8 mouse cellular contexts compared by ENCODE assay signal in the genomic region with DNA sequence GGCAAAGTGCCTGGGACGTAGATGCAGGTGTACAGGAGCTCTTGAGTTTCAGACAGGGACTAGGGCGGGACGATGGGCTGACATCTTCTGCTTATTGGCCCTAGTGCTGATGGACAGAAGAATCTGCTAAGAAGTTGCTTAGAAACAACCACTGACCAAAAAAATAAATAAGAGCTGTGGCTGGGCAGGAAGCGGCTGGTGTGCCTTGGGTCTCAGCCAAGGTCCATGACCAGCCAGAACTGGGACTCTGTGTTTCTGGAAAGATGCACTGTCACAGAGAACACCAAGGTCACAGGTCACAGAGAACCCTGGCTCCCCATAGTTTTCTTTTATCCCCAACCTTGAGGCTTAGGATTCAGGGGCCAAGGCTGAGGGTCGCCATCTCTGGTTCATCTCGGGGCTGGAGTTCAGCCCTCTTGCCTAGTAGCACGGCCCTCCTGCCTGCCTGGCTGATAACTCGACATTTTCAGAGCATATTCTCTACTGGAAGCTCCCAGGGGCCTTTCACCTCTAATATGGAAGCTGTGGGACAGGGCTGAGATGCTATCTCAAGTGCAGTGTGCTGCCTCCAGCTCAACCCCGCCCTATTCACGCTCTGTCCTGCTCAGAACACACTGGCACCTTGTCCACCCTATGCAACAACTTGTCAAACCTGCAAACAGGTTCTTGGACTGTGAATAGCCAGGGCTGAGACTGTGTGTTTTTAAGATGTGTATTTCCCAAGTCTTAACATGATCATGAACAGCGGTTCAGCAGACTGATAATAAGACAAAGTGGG. TPM values are rescaled to one million over a fixed set of nuclear protein-coding genes. Genes with fewer than 3 reads are reported as not detected.
DNase-seq lines count a peak whose midpoint lies in the region; ATAC-seq lines count a peak whose summit lies in the region.

No protein-coding gene starts in this region.

- 0 out of 2 replicates have a peak overlapping the region, but pooled peaks have one; percentile 22 for H3K4me2 ChIP-seq in heart, embryonic 12.5 days
- no peak overlapping the region for H3K4me2 ChIP-seq in liver, embryonic 16.5 days (ENCODE audit: low read depth, low read length)

- ATAC-seq in heart, embryonic 12.5 days (ENCODE audit: insufficient number of reproducible peaks, low FRiP score) = peak; percentile 30; the same call in 1 of the 2 replicates
- ATAC-seq in liver, embryonic 16.5 days (ENCODE audit: low read depth) = 0 out of 2 replicates have a peak, but pooled peaks have one; percentile 44

- 0 out of 2 replicates have a peak overlapping the region, but pooled peaks have one; percentile 2 for H3K9ac ChIP-seq in heart, embryonic 12.5 days
- no peak overlapping the region for H3K9ac ChIP-seq in liver, embryonic 16.5 days (ENCODE audit: low read depth, low read length)

- H3K4me1 ChIP-seq in heart, embryonic 12.5 days (replicated peaks) = peaks cover 41% of the 10 kb centered on the region
- peaks cover 29% of the 10 kb centered on the region for H3K4me1 ChIP-seq in liver, embryonic 16.5 days (ENCODE audit: control insufficient read depth, low read depth, low read length)

- H3K4me3 ChIP-seq in heart, embryonic 12.5 days = no peak overlapping the region
- H3K4me3 ChIP-seq in liver, embryonic 16.5 days (ENCODE audit: low read depth, low read length) = no peak overlapping the region

- H3K9me3 ChIP-seq in heart, embryonic 12.5 days (replicated peaks) = no peaks in the 10 kb centered on the region
- no peaks in the 10 kb centered on the region for H3K9me3 ChIP-seq in liver, embryonic 16.5 days (replicated peaks; ENCODE audit: control insufficient read depth, low read length)

- H3K27me3 ChIP-seq in heart, embryonic 12.5 days (replicated peaks) = no peaks in the 10 kb centered on the region
- H3K27me3 ChIP-seq in liver, embryonic 16.5 days (ENCODE audit: control insufficient read depth, insufficient read depth, low read depth, low read length) = no peaks in the 10 kb centered on the region

- DNase-seq in urinary bladder, postnatal 36 days (ENCODE audit: low spot score in 2 of 2) = peak; percentile 45 to 55
- no peak for DNase-seq in urinary bladder, postnatal 4 days (ENCODE audit: low spot score in 2 of 2)
- DNase-seq in testis, postnatal 10 days (ENCODE audit: low spot score) = peak; percentile 57
- no peak for DNase-seq in thymus, postnatal 0 days (ENCODE audit: low spot score)
- no peak for DNase-seq in right cerebral cortex, postnatal 4 days
- DNase-seq in thymus, postnatal 25 days = no peak

- H3K27ac ChIP-seq in heart, embryonic 12.5 days (ENCODE audit: poor library complexity, severe bottlenecking) = peak overlapping the region; percentile 31
- H3K27ac ChIP-seq in liver, embryonic 16.5 days (ENCODE audit: low read length) = no peak overlapping the region

- WGBS in heart, embryonic 12.5 days = 57% methylated on average over 11 of the region's 11 CpGs
- WGBS in liver, embryonic 16.5 days (ENCODE audit: insufficient replicate concordance) = 58% methylated on average over 11 of the region's 11 CpGs

- peaks cover 40% of the 10 kb centered on the region for H3K36me3 ChIP-seq in heart, embryonic 12.5 days
- no peaks in the 10 kb centered on the region for H3K36me3 ChIP-seq in liver, embryonic 16.5 days (ENCODE audit: control insufficient read depth, insufficient read depth)

RNA-seq across cellular contexts. Expression of a gene that starts 6.4 kb away (rescaled TPM):
- 82.4 and 90.1 TPM in 2 replicates for polyA plus RNA-seq in heart, embryonic 12.5 days (2016; fragmentation: Nextera tagmentation; extraction: Ambion mirVana)
- 21.2 and 26.7 TPM in 2 replicates for polyA plus RNA-seq in liver, embryonic 16.5 days (2015; fragmentation: Nextera tagmentation; extraction: Ambion mirVana)
- 14.0 and 16.8 TPM in 2 replicates for polyA plus RNA-seq in thymus, postnatal 0 days (2015; fragmentation: Nextera tagmentation; extraction: Ambion mirVana)

RNA-seq across cellular contexts. Expression of a gene that starts 27.1 kb away (rescaled TPM):
- 43.6 TPM in 2 replicates for polyA plus RNA-seq in heart, embryonic 12.5 days (2016; fragmentation: Nextera tagmentation; extraction: Ambion mirVana)
- polyA plus RNA-seq in liver, embryonic 16.5 days (2015; fragmentation: Nextera tagmentation; extraction: Ambion mirVana) = 33.0 and 33.9 TPM in 2 replicates
- 43.1 and 47.8 TPM in 2 replicates for polyA plus RNA-seq in thymus, postnatal 0 days (2015; fragmentation: Nextera tagmentation; extraction: Ambion mirVana)

RNA-seq across cellular contexts. Expression of a gene that starts 45.2 kb away (rescaled TPM):
- polyA plus RNA-seq in heart, embryonic 12.5 days (2016; fragmentation: Nextera tagmentation; extraction: Ambion mirVana) = 4.3 and 4.9 TPM in 2 replicates
- 0.74 and 0.83 TPM in 2 replicates for polyA plus RNA-seq in liver, embryonic 16.5 days (2015; fragmentation: Nextera tagmentation; extraction: Ambion mirVana)
- polyA plus RNA-seq in thymus, postnatal 0 days (2015; fragmentation: Nextera tagmentation; extraction: Ambion mirVana) = 0.91 and 2.0 TPM in 2 replicates

Comparison
In these comparisons a context has a peak if more than half of its experiments do, and no peak if none do; other contexts are left out.
1. DNase-seq: peak in urinary bladder, postnatal 36 days (2 of 2) and testis, postnatal 10 days (single experiment); none in urinary bladder, postnatal 4 days (0 of 2), thymus, postnatal 0 days (single experiment), right cerebral cortex, postnatal 4 days (single experiment) and thymus, postnatal 25 days (single experiment).